Mouse (Mus musculus): ENCODE measurements around the gene Cbl.

Cbl gene

GRCm38 (mm10) chr9:44240399-44240798 is 6.5 kb upstream of the Cbl start, which contains the start of gene Ccdc153:
Ccdc153 (plus strand) TSS chr9:44240676.
- no peak for DNase-seq (ENCODE audit: low read depth in 1 of 2, low spot score in 2 of 2)

DNA sequence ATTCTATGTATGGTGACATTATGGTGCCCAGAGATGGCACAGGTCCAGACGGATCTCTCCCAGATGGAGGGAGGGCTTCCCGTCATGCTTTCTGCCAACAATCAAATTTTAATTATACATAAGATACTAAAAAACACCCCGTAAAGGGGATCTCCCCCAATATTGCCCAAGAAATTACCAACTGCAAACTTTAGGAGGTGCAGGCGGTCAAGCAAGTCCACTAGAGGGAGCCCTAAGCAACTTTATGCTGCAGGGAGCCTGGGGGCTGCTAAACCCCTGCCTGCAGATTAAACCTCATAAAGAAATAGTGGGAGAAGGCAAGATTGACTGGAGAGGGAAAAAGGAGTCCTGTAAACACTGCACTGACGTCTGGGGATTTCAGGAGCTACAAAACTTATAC is 5.6 kb upstream of the Cbl start:
- DNase-seq (ENCODE audit: low read depth in 1 of 2, low spot score in 2 of 2): peak in 1 of 2 experiments; percentile 26

DNA sequence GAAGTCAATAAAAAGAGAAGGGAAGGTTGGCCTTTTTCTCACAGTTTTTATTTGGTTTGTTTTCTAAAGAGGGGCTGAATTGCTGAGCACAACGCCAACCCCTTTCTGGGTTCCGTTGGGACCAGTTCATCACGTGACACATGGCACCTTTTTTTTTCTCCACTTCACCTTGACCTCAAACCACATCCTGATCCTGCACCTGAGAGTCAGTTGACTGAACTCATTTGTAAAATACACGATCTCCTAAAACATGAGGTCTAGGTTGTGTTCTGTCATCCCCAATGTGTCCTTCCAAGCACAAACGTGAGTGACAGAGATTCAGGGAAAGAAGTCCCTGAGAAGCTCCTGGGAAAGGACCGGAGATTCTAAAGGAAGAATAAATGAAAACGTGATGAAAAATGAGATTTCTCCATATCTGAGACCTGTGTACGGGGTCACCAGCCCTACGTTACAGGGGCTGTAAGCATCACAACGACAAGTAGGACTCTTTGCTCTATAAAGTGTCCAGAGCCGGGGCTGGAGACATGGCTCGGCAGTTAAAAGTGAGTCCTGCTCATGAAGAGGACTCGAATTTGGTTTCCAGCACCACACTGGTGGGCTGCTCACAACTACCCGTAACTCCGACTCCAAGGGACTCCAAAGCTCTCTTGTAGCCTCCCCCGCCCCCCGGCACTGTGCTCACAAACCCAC is 4.8 kb upstream of the Cbl start:
- DNase-seq (ENCODE audit: low read depth in 1 of 2, low spot score in 2 of 2): no peak

DNA sequence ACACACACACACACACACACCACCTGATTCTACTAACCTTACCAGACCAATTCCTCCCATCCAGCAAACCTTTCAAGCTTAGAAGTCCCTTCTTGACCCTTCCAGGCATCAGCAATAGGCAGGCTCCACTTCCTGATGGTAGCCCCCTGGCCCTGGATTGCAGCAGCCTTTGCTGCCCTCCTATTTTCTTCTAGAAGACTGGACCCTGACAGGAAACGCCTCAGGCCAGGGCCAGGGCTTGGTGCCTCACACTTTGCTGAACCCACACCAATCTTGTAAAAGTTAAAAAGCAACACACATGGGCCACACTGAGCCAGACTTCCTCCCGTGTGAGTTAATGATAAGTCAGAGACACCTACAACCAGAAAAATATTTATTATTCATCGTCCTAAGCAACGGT is 3.3 kb upstream of the Cbl start:
- DNase-seq (ENCODE audit: low read depth in 1 of 2, low spot score in 2 of 2): no peak

GRCm38 (mm10) chr9:44236601-44237000 is 2.8 kb upstream of the Cbl start:
- no peak for DNase-seq (ENCODE audit: low read depth in 1 of 2, low spot score in 2 of 2)

DNA sequence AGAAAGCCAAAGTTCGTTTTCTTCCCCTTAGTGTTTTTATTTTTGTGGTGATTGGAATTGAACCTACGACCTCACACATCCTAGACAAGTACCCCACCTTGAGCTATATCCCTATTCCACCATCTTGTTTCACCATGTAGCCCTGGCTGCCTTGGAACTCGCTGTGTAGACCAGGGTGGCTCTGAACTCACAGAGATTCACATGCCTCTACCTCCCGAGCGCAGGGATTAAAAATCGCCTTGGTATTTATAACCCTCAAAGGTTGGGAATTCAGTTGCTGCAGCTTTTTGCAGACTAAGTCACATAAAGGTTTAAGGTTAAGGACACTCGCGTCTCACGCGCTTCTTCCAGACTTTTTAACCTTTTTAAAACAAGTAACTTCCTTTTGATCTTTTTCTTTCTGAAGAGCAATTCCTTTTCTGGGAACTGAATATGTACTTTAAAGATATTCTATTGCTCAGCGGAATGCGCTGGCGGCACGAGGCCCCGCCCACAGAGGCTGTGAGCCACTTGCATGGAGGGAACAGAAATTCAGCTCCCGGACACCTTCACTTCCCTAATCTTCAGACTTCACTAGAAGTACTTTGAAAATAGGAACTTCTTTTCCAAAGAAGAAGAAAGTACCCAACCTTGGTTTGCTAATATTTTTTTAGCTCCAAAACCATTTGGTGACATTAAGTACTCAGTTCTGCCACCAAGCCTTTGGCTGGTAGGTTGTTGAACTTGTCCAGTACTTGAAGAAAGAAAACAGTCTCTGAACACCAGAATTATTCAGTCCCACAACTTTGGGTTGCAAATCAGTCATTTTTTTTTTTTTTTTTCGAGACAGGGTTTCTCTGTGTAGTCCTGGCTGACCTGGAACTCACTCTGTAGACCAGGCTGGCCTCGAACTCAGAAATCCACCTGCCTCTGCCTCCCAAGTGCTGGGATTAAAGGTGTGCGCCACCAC is 904 bp upstream of the Cbl start:
- DNase-seq (ENCODE audit: low read depth in 1 of 2, low spot score in 2 of 2): peak; percentile 73 to 78

DNA sequence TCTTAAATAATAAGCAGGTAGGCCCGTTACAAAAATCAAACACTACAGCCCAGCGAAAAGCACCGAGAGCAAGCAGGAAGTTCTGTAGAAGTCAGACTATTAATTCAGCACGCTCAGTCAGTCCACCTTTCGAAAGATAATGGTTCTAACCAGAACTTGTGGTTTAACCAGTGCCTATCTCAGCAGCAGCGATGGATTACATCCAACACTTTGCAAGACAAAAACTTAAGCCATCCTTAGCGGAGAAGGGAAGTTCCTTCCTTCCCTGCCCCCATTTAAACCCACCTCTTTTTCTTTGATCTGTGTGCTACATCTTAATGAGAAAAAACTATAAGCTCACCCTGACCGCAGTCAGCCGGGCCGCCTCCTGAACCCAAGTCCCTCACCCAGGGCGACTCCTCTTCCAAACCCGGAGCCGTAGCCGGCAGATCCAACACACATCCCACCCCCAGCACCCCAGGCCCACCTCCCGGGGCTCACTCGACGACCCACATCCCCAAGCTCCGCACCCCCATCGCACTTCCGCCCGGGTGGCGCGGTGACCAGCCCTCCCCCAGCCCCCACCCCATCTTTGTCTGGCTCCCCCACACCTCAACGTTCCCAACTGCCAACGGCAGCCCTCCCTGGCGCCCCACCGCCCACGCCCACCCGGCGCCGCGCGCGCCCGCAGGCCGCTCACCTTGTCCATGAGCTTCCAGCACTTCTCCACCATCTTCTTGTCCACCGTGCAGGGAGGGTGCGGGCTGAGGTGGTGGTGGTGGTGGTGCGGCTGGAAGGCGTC is 638 bp downstream of the Cbl start:
- no peak for DNase-seq (ENCODE audit: low read depth in 1 of 2, low spot score in 2 of 2)

- DNase-seq (ENCODE audit: low read depth in 1 of 2, low spot score in 2 of 2): no peak
These were observed 2.2 kb downstream of the Cbl start for GRCm38 (mm10) chr9:44231609-44232008.

DNA sequence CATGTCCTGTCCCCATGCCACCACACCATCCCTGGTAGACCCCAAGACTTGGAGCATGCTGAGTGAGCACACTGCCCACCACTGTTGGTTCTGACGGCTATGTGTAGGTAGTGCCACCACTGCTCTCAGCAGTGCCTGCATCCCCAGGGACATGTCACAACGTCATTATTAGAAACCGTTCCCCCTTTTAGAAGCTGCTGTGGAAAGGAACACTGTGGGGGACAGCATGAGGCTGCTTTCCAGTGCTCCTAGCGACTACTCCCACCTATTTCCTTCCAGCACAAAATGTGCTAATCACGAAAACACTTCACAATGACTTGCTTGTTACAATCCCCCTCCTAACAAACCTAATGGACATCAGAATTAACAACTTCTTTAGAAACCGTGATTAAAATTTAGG is 7.9 kb downstream of the Cbl start:
- DNase-seq (ENCODE audit: low read depth in 1 of 2, low spot score in 2 of 2): no peak

GRCm38 (mm10) chr9:44213538-44213937 is 20.3 kb downstream of the Cbl start:
- DNase-seq (ENCODE audit: low read depth in 1 of 2, low spot score in 2 of 2): no peak

DNA sequence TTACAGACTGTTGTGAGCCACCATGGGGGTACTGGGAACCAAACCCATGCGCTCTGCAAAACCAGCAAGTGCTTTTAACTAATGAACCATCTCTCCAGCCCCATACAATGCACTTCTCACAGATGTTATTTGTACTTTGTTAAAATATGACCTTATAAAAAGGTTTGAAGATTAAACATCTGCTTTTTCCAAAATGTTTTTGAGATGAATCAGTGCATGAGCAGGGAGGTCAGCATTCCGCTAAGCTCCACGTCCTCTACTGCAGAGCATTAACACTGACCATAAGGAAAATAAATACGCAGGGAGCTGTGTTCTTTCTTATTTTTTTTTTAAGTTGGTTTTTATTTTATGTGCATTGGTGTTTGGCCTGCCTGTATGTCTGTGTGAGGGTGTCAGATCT is 21.4 kb downstream of the Cbl start:
- no peak for DNase-seq (ENCODE audit: low read depth in 1 of 2, low spot score in 2 of 2)

DNA sequence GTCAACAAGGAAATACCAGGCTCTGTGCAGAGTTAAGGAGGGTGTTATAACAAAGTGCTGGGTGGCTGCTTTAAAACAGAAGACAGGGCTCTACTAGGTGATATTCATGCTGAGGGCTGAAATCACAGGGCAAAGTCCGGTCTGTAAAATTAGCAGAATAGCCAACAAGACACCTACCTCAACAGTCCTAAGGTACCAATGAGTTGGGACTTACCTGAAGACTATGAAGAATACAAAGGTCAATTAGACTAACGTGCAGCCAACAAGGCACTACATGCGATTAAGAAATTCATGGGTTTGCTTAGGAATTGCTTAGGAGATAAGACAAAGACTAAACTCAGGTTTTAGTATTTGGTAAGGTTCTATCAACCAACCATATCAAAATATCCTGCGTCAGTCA is 24.4 kb downstream of the Cbl start:
- DNase-seq (ENCODE audit: low read depth in 1 of 2, low spot score in 2 of 2): no peak

DNA sequence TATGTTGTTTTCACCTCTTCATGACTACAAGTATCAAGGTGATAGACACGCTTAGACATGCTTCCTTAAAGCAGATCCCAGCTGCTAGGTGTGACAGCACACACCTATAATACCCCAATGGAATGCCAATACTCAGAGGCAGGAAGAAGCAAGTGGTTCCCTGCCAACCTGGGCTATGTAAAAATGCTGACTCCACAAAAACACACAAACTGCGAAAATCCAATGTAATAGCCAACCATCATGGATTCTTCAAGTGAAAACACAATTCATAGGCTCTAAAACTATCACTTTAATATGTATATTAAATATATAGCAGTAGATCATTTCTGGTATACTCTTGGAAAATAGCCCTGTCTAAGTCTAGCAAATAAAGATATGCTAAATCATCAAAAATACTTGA is 26.0 kb downstream of the Cbl start:
- DNase-seq (ENCODE audit: low read depth in 1 of 2, low spot score in 2 of 2): no peak

GRCm38 (mm10) chr9:44200458-44200857 is 33.4 kb downstream of the Cbl start:
- no peak for DNase-seq (ENCODE audit: low read depth in 1 of 2, low spot score in 2 of 2)

- DNase-seq (ENCODE audit: low read depth in 1 of 2, low spot score in 2 of 2): no peak
These were observed 34.3 kb downstream of the Cbl start for GRCm38 (mm10) chr9:44199580-44199979.

- no peak for DNase-seq (ENCODE audit: low read depth in 1 of 2, low spot score in 2 of 2)
These were observed 34.7 kb downstream of the Cbl start for GRCm38 (mm10) chr9:44199166-44199565.

DNA sequence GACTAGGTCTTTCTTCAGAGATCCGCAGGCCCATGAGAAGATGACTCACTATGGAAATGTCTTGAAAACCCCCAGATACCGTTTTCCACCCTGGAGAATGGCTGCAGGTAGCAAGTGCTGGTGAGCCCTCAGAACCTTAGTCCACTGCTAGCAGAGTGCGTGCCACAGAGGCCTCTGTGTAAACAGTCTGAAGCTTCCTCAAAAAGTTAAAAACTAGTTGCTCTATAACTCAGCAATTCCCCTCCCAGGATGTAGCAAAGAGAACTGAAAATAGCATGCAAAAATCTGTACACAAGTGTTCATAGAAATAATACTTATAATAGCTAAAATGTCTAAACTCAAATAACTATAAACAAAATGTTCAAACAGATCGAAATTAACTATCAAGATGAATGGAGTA is 37.5 kb downstream of the Cbl start:
- DNase-seq (ENCODE audit: low read depth in 1 of 2, low spot score in 2 of 2): no peak

- no peak for DNase-seq (ENCODE audit: low read depth in 1 of 2, low spot score in 2 of 2)
These were observed 39.8 kb downstream of the Cbl start for GRCm38 (mm10) chr9:44194000-44194399.

GRCm38 (mm10) chr9:44192794-44193193 is 41.1 kb downstream of the Cbl start:
- DNase-seq (ENCODE audit: low read depth in 1 of 2, low spot score in 2 of 2): no peak

- no peak for DNase-seq (ENCODE audit: low read depth in 1 of 2, low spot score in 2 of 2)
These were observed 41.5 kb downstream of the Cbl start for GRCm38 (mm10) chr9:44192312-44192711.

DNA sequence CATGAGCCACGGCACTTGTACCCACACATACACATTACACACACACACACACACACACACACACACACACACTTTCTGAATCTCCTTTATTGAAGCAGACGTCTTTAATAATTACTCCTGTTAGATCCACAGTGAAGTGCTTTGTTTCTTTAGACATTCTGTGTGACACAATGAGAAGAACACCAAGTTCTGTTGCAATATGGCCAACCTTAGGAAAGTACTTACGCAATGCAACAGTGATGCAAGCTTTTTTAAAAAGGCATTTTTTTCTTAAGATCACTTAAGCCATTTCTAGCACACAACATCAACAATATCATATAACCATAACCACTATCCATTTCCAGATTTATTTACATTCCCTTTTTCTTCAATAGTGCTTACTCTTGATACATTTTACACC is 42.7 kb downstream of the Cbl start:
- no peak for DNase-seq (ENCODE audit: low read depth in 1 of 2, low spot score in 2 of 2)

- DNase-seq (ENCODE audit: low read depth in 1 of 2, low spot score in 2 of 2): no peak
These were observed 45.6 kb downstream of the Cbl start for GRCm38 (mm10) chr9:44188223-44188622.

All from monocyte, adult 2 months (primary cell).